Mouse (Mus musculus) bone marrow macrophage, adult 2 months (primary cell): ENCODE measurements at regions not wholly inside any gene's neighbourhood (a gene's known extent, or its start where the extent isn't known, plus 50 kb on each side); places are given as distances from the start of the nearest gene placed in this dataset.

Experiments used
- CTCF ChIP-seq: IDR thresholded peaks from 2 replicates; pipeline ENCODE4 v1.5.1; 2012; ENCODE audit warnings: low read depth, mild to moderate bottlenecking, low read length, moderate library complexity
- POLR2A ChIP-seq: IDR thresholded peaks from 2 replicates; pipeline ENCODE4 v1.6.1; 2012; ENCODE audit warnings: mild to moderate bottlenecking, low read depth, low read length, borderline replicate concordance

DNA sequence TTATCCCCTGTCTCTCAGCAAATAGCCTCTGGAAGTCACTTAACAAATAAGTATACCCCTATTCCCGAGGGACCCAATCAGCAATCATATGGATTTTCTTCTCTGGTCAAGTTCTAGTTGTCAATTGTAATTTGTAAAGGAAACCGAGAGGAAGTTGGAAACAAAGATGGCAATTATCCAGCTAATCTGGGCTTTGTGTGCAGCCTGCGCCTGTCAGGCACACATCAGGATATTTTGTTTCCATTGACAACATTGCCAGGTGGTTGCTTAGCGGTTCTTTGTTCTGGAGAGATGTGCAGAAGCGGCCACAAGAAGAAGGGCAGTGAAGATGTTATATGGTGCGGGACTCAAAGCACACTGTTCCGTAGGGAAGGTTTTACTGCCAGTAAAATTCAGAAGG lies 113.7 kb downstream of the Gxylt1 start:
- TF ChIP-seq POLR2A: no peak
- TF ChIP-seq CTCF: no peak
